Mouse (Mus musculus): ENCODE measurements at regions not wholly inside any gene's neighbourhood (a gene's known extent, or its start where the extent isn't known, plus 50 kb on each side); places are given as distances from the start of the nearest gene placed in this dataset.
"Not testable (repeated sequence)": the region's sequence is repeated elsewhere in the genome, so short reads cannot be mapped to it uniquely, and the experiment has no call there.

DNA sequence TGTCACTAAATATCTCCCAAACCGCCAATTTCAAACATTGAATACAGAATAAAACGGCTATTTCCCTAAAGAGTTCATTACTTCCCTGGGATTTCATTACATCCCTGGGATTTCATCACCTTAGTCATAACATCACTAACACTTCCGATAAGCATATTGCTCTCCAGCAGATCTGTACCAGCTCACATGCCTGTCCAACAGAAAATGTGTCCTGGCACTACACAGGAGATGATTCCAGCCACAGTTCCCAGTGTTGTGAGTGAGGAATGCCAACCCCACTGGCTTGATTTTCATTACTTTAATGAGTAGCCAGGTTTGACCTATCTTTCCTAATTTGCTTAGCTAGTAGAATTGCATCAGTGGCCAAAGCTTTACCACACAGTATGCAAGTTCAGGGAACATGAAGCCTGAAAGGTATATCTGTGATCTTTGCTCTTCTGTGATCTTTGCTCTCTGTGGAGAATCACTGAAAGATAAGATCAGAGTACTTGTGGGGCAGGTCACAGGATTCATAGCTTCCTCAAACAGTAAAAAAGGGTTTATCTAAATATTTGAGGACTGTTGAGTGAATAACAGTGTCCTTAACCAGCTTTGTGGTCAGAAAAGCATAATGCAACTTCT, 1115.5 kb upstream of the 1700009N14Rik start:
- no peak overlapping the region for H3K9ac ChIP-seq (replicated peaks)
- H3K4me1 ChIP-seq (ENCODE audit: insufficient read depth) = no peaks in the 10 kb centered on the region
- H3K4me2 ChIP-seq (ENCODE audit: low read depth, low read length) = no peak overlapping the region
- 65% methylated on average over 3 of the region's 3 CpGs for WGBS (ENCODE audit: insufficient replicate concordance)
- no peak for TF ChIP-seq CTCF (IDR thresholded peaks at IDR 0.05; ENCODE audit: low read depth)
- TF ChIP-seq EP300 (IDR thresholded peaks at IDR 0.05; ENCODE audit: low read depth) = peak; percentile 48; the same call in 1 of the 2 replicates
- H3K36me3 ChIP-seq (replicated peaks; ENCODE audit: insufficient read depth, low read length) = no peaks in the 10 kb centered on the region
- H3K4me3 ChIP-seq (ENCODE audit: low read depth, low read length) = no peak overlapping the region
- H3K27ac ChIP-seq (ENCODE audit: low read depth) = peak overlapping the region; percentile 44
- no peaks in the 10 kb centered on the region for H3K27me3 ChIP-seq (ENCODE audit: insufficient read depth, low read length)
- ATAC-seq (peak; percentile 99), DNase-seq (peak; percentile 15)
- no peaks in the 10 kb centered on the region for H3K9me3 ChIP-seq (ENCODE audit: low read length)

- Histone ChIP-seq H3K36me3 (replicated peaks; ENCODE audit: insufficient read depth, low read length) (no peaks in the 10 kb centered on the region), H3K27ac (ENCODE audit: low read depth) (peak overlapping the region; percentile 44), H3K4me2 (ENCODE audit: low read depth, low read length) (no peak overlapping the region), H3K4me1 (ENCODE audit: insufficient read depth) (no peaks in the 10 kb centered on the region), H3K4me3 (ENCODE audit: low read depth, low read length) (no peak overlapping the region), H3K9ac (replicated peaks) (no peak overlapping the region), H3K27me3 (ENCODE audit: insufficient read depth, low read length) (no peaks in the 10 kb centered on the region), H3K9me3 (ENCODE audit: low read length) (no peaks in the 10 kb centered on the region)
- no peak for TF ChIP-seq EP300 (IDR thresholded peaks at IDR 0.05; ENCODE audit: low read depth)
- no peak for TF ChIP-seq CTCF (IDR thresholded peaks at IDR 0.05; ENCODE audit: low read depth)
- 14% methylated on average over 1 of the region's 1 CpGs for WGBS (ENCODE audit: insufficient replicate concordance)
- peak; percentile 68 for ATAC-seq
- DNase-seq = no peak
Measured at GRCm38 (mm10) chr4:38335156-38335555, 1114.9 kb upstream of the 1700009N14Rik start.

GRCm38 (mm10) chr4:38371047-38371446, 1079.0 kb upstream of the 1700009N14Rik start:
- no peak overlapping the region for H3K27ac ChIP-seq (ENCODE audit: low read depth)
- no peaks in the 10 kb centered on the region for H3K27me3 ChIP-seq (ENCODE audit: insufficient read depth, low read length)
- ATAC-seq (no peak), DNase-seq (no peak)
- no peak overlapping the region for H3K9ac ChIP-seq (replicated peaks)
- H3K4me2 ChIP-seq (ENCODE audit: low read depth, low read length) = no peak overlapping the region
- 44% methylated on average over 1 of the region's 1 CpGs for WGBS (ENCODE audit: insufficient replicate concordance)
- H3K36me3 ChIP-seq (replicated peaks; ENCODE audit: insufficient read depth, low read length) = no peaks in the 10 kb centered on the region
- no peaks in the 10 kb centered on the region for H3K4me1 ChIP-seq (ENCODE audit: insufficient read depth)
- no peaks in the 10 kb centered on the region for H3K9me3 ChIP-seq (ENCODE audit: low read length)
- H3K4me3 ChIP-seq (ENCODE audit: low read depth, low read length) = no peak overlapping the region
- TF ChIP-seq EP300 (IDR thresholded peaks at IDR 0.05; ENCODE audit: low read depth) (no peak), CTCF (IDR thresholded peaks at IDR 0.05; ENCODE audit: low read depth) (no peak)

DNA sequence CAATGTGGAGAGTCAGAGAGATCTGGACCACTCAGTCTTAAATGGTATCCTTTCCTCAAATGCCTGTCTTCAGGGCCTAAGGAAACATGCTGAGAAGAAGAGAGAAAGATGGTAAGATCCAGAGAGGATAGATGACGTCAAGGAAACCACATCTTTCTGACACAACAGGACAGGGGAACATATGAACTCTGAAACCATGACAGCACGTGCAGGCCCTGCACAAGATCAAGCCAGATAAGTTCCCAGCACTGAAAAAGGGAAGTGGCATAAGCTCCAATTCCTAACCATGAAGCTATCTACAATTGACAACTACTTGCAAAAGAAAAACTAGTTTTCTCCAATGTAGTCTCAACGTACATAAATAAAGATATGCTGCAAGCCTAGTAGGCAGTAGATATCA, 1068.2 kb upstream of the 1700009N14Rik start:
- no peak for ATAC-seq
- 40% methylated on average over 3 of the region's 3 CpGs for WGBS (ENCODE audit: insufficient replicate concordance)

GRCm38 (mm10) chr4:38396635-38397034, 1053.5 kb upstream of the 1700009N14Rik start:
- H3K4me2 ChIP-seq (ENCODE audit: low read depth, low read length) = no peak overlapping the region
- no peaks in the 10 kb centered on the region for H3K27me3 ChIP-seq (ENCODE audit: insufficient read depth, low read length)
- H3K27ac ChIP-seq (ENCODE audit: low read depth) = no peak overlapping the region
- ATAC-seq (no peak), DNase-seq (no peak)
- H3K36me3 ChIP-seq (replicated peaks; ENCODE audit: insufficient read depth, low read length) = no peaks in the 10 kb centered on the region
- no peaks in the 10 kb centered on the region for H3K9me3 ChIP-seq (ENCODE audit: low read length)
- no peak overlapping the region for H3K4me3 ChIP-seq (ENCODE audit: low read depth, low read length)
- no peaks in the 10 kb centered on the region for H3K4me1 ChIP-seq (ENCODE audit: insufficient read depth)
- no peak overlapping the region for H3K9ac ChIP-seq (replicated peaks)
- TF ChIP-seq EP300 (IDR thresholded peaks at IDR 0.05; ENCODE audit: low read depth) (no peak), CTCF (IDR thresholded peaks at IDR 0.05; ENCODE audit: low read depth) (no peak)

More for the DNA sequence above, 1068.2 kb upstream of the 1700009N14Rik start:
- no peaks in the 10 kb centered on the region for H3K36me3 ChIP-seq (replicated peaks; ENCODE audit: insufficient read depth, low read length)
- no peaks in the 10 kb centered on the region for H3K4me1 ChIP-seq (ENCODE audit: insufficient read depth)
- no peak for TF ChIP-seq EP300 (IDR thresholded peaks at IDR 0.05; ENCODE audit: low read depth)
- no peak for DNase-seq
- no peak overlapping the region for H3K4me3 ChIP-seq (ENCODE audit: low read depth, low read length)
- no peak overlapping the region for H3K4me2 ChIP-seq (ENCODE audit: low read depth, low read length)
- H3K27ac ChIP-seq (ENCODE audit: low read depth) = no peak overlapping the region
- H3K9ac ChIP-seq (replicated peaks) = no peak overlapping the region
- H3K9me3 ChIP-seq (ENCODE audit: low read length) = 0 out of 2 replicates have a peak, but pooled peaks cover 2% of the 10 kb centered on the region
- no peaks in the 10 kb centered on the region for H3K27me3 ChIP-seq (ENCODE audit: insufficient read depth, low read length)

DNA sequence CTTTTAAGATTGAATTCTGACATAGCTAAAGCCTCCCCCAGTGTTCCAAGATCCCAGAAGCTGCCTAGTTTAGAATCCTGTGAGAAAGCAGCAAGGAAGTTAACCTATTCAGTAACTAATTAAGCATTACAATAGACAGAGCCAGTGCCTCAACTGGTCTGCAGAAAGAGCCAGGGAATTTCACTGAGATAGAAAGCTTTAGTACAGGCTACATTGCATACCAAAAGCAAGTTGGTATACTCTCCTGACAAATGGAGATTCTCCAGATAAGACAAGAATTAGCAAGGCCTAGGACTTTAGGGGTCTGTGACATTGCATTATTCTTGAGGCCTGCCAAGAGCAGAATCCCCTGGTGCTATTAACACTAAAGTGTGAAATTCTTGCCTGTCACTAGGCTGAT, 1014.8 kb upstream of the 1700009N14Rik start:
- not testable (repeated sequence) for DNase-seq

More for the DNA sequence above, 1014.8 kb upstream of the 1700009N14Rik start:
- H3K9ac ChIP-seq (replicated peaks); H3K4me1 ChIP-seq (ENCODE audit: insufficient read depth); H3K4me2 ChIP-seq (ENCODE audit: low read depth, low read length); H3K27ac ChIP-seq (ENCODE audit: low read depth); H3K4me3 ChIP-seq (ENCODE audit: low read depth, low read length); H3K36me3 ChIP-seq (replicated peaks; ENCODE audit: insufficient read depth, low read length); H3K27me3 ChIP-seq (ENCODE audit: insufficient read depth, low read length); ATAC-seq; H3K9me3 ChIP-seq (ENCODE audit: low read length): not testable (repeated sequence)
